Mouse (Mus musculus) kidney, adult 2 months (tissue): ENCODE measurements around the gene Cx3cr1.

Experiments used
- CTCF ChIP-seq: fragments of 200-500 bp; conservative IDR thresholded peaks from 2 replicates; pipeline ENCODE4 v1.5.1; 2011; ENCODE audit warnings: low read depth, mild to moderate bottlenecking, control low read depth, low read length, moderate library complexity, mixed read lengths; ENCODE audit not compliant: insufficient read depth, insufficient read length
- POLR2A ChIP-seq: fragments of 200-500 bp; IDR thresholded peaks from one replicate; pipeline ENCODE4 v1.6.1; 2011; ENCODE audit warnings: low read depth, low read length, control low read depth

DNA sequence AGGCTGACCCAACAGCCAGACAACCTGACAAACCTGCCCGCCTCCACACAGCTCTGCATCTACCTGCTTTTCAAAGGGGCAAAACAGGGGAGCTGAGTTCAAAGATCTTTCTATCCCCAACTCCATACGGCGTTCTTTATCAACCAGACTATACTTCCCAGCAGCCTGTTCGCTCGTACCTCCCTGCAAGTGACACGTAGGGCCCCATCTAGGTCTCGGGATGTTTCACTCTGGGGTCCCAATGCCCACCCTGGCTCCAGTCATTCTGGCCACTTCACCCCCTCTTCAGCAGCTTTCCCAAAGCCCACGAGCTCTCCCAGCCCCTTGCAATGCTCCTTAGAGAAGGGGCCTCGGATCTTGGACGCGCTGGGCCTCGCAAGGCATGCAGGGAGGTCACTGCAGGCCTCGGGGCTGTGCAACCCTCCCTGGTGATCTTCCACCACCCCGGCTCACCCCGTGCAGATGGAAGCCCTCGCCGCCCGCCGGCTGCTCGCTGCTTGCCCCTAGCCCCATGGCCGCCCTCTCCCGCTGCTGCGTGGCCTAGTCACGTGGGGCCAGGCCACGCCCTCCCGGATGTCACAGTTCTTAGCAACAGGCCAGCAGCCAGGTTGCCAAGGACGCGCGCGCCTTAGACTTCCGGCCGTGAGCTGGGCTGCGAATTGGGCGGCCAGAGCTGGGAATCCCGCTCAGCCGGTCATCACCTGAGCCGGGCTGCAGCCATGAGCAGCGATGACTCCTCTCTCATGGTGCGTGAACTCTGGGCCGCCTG lies 132.5 kb downstream of the Cx3cr1 start, which contains the start of the genes Gorasp1 and Ttc21a:
- TF ChIP-seq POLR2A (peak; percentile 50), CTCF (no peak)
